Mouse (Mus musculus): ENCODE results near the gene Mypn.

GRCm38 (mm10) chr10:63184451-63184850 is 19.3 kb downstream of the Mypn start:
- TF ChIP-seq CTCF (IDR thresholded peaks at IDR 0.05; ENCODE audit: low read depth, low read length) (no peak), POLR2A (IDR thresholded peaks at IDR 0.05; ENCODE audit: borderline replicate concordance, low read depth, low read length) (no peak)
